Mouse (Mus musculus): ENCODE results near the gene Pald1. TPM values are rescaled to one million over a fixed set of nuclear protein-coding genes. Genes with fewer than 3 reads are reported as not detected.

Gene Pald1
- total and polyA plus RNA-seq, 3 experiments = 2.9 to 6.4 TPM; not detected in 1

DNA sequence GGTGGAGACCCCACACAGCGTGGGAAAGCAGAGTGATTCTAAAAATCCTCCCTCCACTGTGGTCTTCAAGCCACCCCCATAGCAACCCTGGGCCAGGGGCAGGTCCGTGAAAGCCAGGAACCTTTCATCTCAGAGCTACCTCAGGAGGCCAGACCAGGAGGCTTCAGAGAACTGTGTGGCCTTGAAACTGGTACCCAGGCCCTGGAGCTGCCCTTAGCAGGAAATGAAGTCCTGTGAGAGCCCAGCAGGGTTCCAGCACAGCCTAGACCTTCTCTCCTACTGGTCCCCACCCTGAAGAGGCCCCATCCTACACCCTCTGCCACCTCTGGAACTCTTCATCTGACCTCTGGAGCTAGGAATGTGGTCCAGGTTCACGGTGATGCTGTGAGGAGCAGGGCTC, 14.8 kb upstream of the Pald1 start:
- no peaks in the 10 kb centered on the region for H3K27me3 ChIP-seq (ENCODE audit: control insufficient read depth in 1 of 2, insufficient read depth in 2 of 2, low read length in 2 of 2)
- no peaks in the 10 kb centered on the region for H3K9me3 ChIP-seq (replicated peaks; ENCODE audit: insufficient read depth, low read length)
- no peak overlapping the region for H3K27ac ChIP-seq (ENCODE audit: control insufficient read depth, low read depth, low read length)
- no peaks in the 10 kb centered on the region for H3K36me3 ChIP-seq (ENCODE audit: control insufficient read depth in 1 of 2, insufficient read depth in 2 of 2, low read length in 2 of 2)
- H3K4me3 ChIP-seq (ENCODE audit: control insufficient read depth in 1 of 2, insufficient read depth in 1 of 2, low read depth in 2 of 2, low read length in 2 of 2) = no peak overlapping the region
- no peak overlapping the region for H3K9ac ChIP-seq (ENCODE audit: control insufficient read depth, low read depth, low read length, poor library complexity, severe bottlenecking)
- H3K79me2 ChIP-seq (ENCODE audit: control insufficient read depth, insufficient read depth, low read length, poor library complexity) = no peaks in the 10 kb centered on the region
- DNase-seq (ENCODE audit: low read depth, low spot score) = no peak
- TF ChIP-seq MAZ (IDR thresholded peaks at IDR 0.05; ENCODE audit: low read depth, low read length) = no peak
- no peak for TF ChIP-seq SIN3A (IDR thresholded peaks at IDR 0.05; ENCODE audit: low read length)
- TF ChIP-seq TAL1 (IDR thresholded peaks at IDR 0.05; ENCODE audit: low read length) = no peak
- TF ChIP-seq E2F4 (IDR thresholded peaks at IDR 0.05; ENCODE audit: borderline replicate concordance, low read depth, low read length) = no peak
- no peak for TF ChIP-seq TCF12 (IDR thresholded peaks at IDR 0.05; ENCODE audit: low read depth, low read length)
- no peak for TF ChIP-seq ZKSCAN1 (IDR thresholded peaks at IDR 0.05; ENCODE audit: low read depth, low read length)
- TF ChIP-seq TBP (IDR thresholded peaks at IDR 0.05; ENCODE audit: low read depth, low read length) = no peak
- no peak for TF ChIP-seq MAX (IDR thresholded peaks at IDR 0.05; ENCODE audit: low read length)
- no peak for TF ChIP-seq ELF1 (IDR thresholded peaks at IDR 0.05; ENCODE audit: low read depth, low read length)
- no peak for TF ChIP-seq POLR2A (IDR thresholded peaks at IDR 0.05; ENCODE audit: control insufficient read depth in 1 of 2, insufficient read depth in 1 of 2, low read depth in 1 of 2, low read length in 2 of 2, poor library complexity in 1 of 2)
- TF ChIP-seq EP300 (IDR thresholded peaks at IDR 0.05; ENCODE audit: low read depth in 1 of 2, low read length in 2 of 2) = no peak
- no peak for TF ChIP-seq NELFE (IDR thresholded peaks at IDR 0.05; ENCODE audit: low read depth, low read length)
- no peak for TF ChIP-seq KAT2A (conservative IDR thresholded peaks at IDR 0.05; ENCODE audit: low read depth, low read length)
- no peak for TF ChIP-seq UBTF (IDR thresholded peaks at IDR 0.05; ENCODE audit: borderline replicate concordance, insufficient read depth, low read depth, low read length)
- no peak for TF ChIP-seq USF2 (IDR thresholded peaks at IDR 0.05; ENCODE audit: borderline replicate concordance in 1 of 2, insufficient read depth in 1 of 2, low read depth in 1 of 2, low read length in 2 of 2)
- TF ChIP-seq GABPA (IDR thresholded peaks at IDR 0.05; ENCODE audit: low read depth, low read length) = no peak
- TF ChIP-seq BHLHE40 (IDR thresholded peaks at IDR 0.05; ENCODE audit: borderline replicate concordance, low read depth, low read length) = no peak
- no peak for TF ChIP-seq POLR2AphosphoS2 (IDR thresholded peaks at IDR 0.05; ENCODE audit: low read length)
- no peaks in the 10 kb centered on the region for H3K4me1 ChIP-seq (ENCODE audit: control insufficient read depth in 1 of 2, insufficient read depth in 2 of 2, low read length in 2 of 2)

DNA sequence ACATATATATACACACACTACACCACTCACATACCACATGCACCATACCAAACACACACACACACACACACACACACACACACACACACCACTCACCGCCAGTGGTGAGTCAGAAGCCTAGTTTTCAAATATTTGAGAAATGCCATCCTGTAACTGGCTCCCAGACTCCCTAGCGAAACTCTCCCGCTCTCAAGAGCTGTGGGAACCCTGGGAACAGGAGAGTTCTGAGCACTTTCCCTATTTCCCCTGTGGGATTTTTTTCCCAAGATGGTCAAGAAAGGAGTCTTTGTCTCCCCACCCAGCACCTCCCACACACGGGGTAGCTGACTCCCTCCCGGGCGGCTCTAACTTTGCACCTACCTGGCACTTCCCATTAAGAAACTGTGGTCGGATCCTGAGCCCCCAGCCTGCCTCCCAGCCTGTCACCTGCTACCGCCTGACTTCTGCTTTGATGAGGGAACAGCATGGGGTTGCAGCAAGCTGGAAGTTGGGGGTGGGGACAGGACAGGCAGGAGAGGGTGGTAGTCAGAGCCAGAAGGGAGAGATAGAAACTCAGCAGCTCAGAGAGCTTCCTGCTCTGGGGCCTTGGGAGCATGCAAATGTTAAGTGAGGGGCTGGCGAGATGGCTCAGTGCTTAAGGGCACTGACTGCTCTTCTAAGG, 11.3 kb upstream of the Pald1 start:
- Histone ChIP-seq H3K27me3 (ENCODE audit: control insufficient read depth in 1 of 2, insufficient read depth in 2 of 2, low read length in 2 of 2) (no peaks in the 10 kb centered on the region), H3K9me3 (replicated peaks; ENCODE audit: insufficient read depth, low read length) (no peaks in the 10 kb centered on the region), H3K4me3 (ENCODE audit: control insufficient read depth in 1 of 2, insufficient read depth in 1 of 2, low read depth in 2 of 2, low read length in 2 of 2) (no peak overlapping the region), H3K4me1 (ENCODE audit: control insufficient read depth in 1 of 2, insufficient read depth in 2 of 2, low read length in 2 of 2) (no peaks in the 10 kb centered on the region), H3K79me2 (ENCODE audit: control insufficient read depth, insufficient read depth, low read length, poor library complexity) (no peaks in the 10 kb centered on the region), H3K36me3 (ENCODE audit: control insufficient read depth in 1 of 2, insufficient read depth in 2 of 2, low read length in 2 of 2) (no peaks in the 10 kb centered on the region), H3K9ac (ENCODE audit: control insufficient read depth, low read depth, low read length, poor library complexity, severe bottlenecking) (no peak overlapping the region), H3K27ac (ENCODE audit: control insufficient read depth, low read depth, low read length) (no peak overlapping the region)
- no peak for TF ChIP-seq MEF2A (IDR thresholded peaks at IDR 0.05; ENCODE audit: extremely low read depth, insufficient replicate concordance, low read depth, low read length, poor library complexity, severe bottlenecking)
- TF ChIP-seq MYC (IDR thresholded peaks at IDR 0.05; ENCODE audit: low read depth, low read length) = no peak
- no peak for TF ChIP-seq POLR2A (IDR thresholded peaks at IDR 0.05; ENCODE audit: control insufficient read depth in 1 of 2, insufficient read depth in 1 of 2, low read depth in 1 of 2, low read length in 2 of 2, poor library complexity in 1 of 2)
- TF ChIP-seq USF1 (IDR thresholded peaks at IDR 0.05; ENCODE audit: low read depth, low read length) = no peak
- TF ChIP-seq GABPA (IDR thresholded peaks at IDR 0.05; ENCODE audit: low read depth, low read length) = no peak
- no peak for TF ChIP-seq CHD2 (IDR thresholded peaks at IDR 0.05; ENCODE audit: low read length)
- no peak for TF ChIP-seq RAD21 (IDR thresholded peaks at IDR 0.05; ENCODE audit: low read depth, low read length)
- no peak for TF ChIP-seq HCFC1 (IDR thresholded peaks at IDR 0.05; ENCODE audit: low read depth, low read length)
- TF ChIP-seq POLR2AphosphoS5 (IDR thresholded peaks at IDR 0.05; ENCODE audit: borderline replicate concordance, low read depth, low read length) = no peak
- no peak for TF ChIP-seq POLR2AphosphoS2 (IDR thresholded peaks at IDR 0.05; ENCODE audit: low read length)
- TF ChIP-seq USF2 (IDR thresholded peaks at IDR 0.05; ENCODE audit: borderline replicate concordance in 1 of 2, insufficient read depth in 1 of 2, low read depth in 1 of 2, low read length in 2 of 2) = no peak
- TF ChIP-seq NELFE (IDR thresholded peaks at IDR 0.05; ENCODE audit: low read depth, low read length) = no peak
- no peak for TF ChIP-seq ELF1 (IDR thresholded peaks at IDR 0.05; ENCODE audit: low read depth, low read length)
- no peak for TF ChIP-seq ZNF384 (IDR thresholded peaks at IDR 0.05; ENCODE audit: low read depth, low read length)
- TF ChIP-seq SMC3 (IDR thresholded peaks at IDR 0.05; ENCODE audit: low read depth, low read length) = no peak
- no peak for TF ChIP-seq ZKSCAN1 (IDR thresholded peaks at IDR 0.05; ENCODE audit: low read depth, low read length)
- TF ChIP-seq MAZ (IDR thresholded peaks at IDR 0.05; ENCODE audit: low read depth, low read length) = no peak
- TF ChIP-seq BHLHE40 (IDR thresholded peaks at IDR 0.05; ENCODE audit: borderline replicate concordance, low read depth, low read length) = no peak
- TF ChIP-seq TAL1 (IDR thresholded peaks at IDR 0.05; ENCODE audit: low read length) = no peak
- TF ChIP-seq SIN3A (IDR thresholded peaks at IDR 0.05; ENCODE audit: low read length) = no peak
- no peak for DNase-seq (ENCODE audit: low read depth, low spot score)

Measured in MEL (cell line).